Mouse (Mus musculus): Measurements from ENCODE around the gene Ccdc126.

DNA sequence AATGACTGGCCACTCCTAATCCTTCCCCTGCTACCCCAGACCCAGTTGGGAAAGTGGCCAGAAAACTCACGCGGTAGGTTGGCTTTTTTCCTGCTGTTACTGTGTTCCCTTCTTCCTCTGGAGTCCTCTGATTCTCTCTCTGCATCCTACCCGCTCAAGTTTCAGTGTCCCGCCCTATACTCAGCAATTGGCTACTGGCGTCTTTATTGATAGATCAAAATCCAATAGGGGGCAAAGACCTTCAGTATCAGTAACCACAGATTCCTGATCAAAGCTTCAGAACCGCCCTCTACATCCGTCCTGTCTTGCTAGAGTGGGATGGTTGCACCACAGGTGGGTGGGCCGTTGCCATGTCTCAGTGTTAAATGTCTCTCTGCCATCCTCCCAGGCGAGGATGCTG lies 19.5 kb downstream of the Ccdc126 start:
- TF ChIP-seq POLR2AphosphoS2 (IDR thresholded peaks at IDR 0.05; ENCODE audit: low read depth, low read length) (no peak), ZNF384 (IDR thresholded peaks at IDR 0.05; ENCODE audit: low read depth, low read length) (no peak), TCF12 (IDR thresholded peaks at IDR 0.05; ENCODE audit: low read depth, low read length) (no peak)

All from CH12.LX (cell line).